Mouse (Mus musculus) mesoderm, embryonic 11.5 days (tissue): ENCODE measurements at regions not wholly inside any gene's neighbourhood (a gene's known extent, or its start where the extent isn't known, plus 50 kb on each side); places are given as distances from the start of the nearest gene placed in this dataset.

Experiments
- DNase-seq: peaks from one replicate; pipeline ENCODE4 v3.0.0-alpha.2; 2012; ENCODE audit warnings: low read depth, low spot score

DNA sequence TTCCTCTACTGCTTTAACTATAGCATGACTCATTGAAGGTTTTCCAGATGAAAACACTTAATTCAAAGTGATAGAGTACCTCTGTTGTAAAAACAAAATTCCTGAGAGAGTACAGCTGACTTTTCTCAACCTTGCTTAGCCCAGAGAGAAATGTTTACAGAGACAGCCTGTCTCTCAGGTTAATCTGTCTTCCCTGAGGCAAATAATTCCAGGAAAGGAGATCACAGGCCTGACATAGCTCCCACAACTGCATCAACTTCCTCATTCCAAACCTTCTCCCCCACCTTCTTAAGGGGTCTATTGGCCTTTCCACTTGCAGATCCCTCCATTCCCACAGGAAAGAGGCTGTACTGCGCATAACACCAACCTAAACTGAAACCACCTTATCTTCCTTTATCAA, 586.1 kb upstream of the Impad1 start:
- DNase-seq, result peak; percentile 14

DNA sequence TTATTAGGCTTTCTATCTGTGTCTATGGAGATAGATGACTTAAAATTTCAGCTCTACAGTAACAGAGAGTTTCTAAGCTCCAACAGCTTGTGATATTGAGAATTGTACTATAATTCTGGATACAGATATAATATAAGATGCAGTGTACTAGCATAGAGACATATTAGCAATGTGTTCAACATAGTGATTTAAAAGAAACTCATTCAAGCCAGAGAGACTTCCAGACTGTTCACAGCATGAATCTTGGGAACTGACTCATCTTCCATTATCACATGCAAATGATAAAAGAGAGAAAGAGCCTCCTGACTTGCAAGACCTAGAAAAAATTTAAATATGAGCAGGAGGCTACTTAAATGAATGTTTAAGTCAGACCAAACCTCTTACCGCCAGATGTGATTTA, 565.1 kb upstream of the Impad1 start:
- DNase-seq, result no peak

DNA sequence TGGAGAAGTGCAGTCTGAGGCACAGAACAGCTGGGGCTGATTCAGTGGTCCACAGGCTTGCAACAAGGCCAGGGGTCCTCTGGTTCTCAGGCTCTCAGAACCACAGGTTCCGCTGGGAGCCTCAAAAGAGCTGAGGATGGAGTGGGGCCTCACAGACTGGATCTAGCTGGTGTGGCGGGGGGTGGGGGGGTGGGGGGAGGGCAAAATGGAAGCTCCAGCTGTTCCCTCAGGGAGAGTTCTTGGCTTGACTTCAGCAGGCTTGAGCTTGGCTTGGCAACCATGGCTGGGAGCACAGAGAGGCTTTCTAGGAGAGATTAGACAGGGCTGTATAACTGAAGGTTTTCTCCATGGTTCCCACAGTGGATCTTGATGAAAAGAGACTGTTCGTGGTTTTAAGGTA, 553.1 kb upstream of the Impad1 start:
- DNase-seq, result no peak

DNA sequence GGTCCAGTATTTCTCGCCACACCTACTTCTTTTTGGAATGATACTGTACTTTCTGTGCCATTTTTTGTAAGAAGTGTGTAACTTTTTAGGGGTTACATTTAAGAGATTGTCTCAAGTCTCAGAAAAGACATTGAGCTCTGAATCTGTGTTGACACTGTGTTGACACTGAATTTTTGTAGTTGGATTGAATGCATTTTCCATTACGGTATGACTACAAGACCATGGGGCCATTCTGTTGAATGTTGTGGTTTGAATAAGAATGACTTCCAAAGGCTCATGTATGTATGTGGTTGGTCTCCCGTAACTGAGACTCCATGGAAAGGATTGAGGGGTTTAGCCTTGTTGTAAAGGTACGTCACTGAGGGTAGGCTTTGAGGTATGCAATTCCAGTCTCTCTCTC, 551.6 kb upstream of the Impad1 start:
- no peak for DNase-seq

DNA sequence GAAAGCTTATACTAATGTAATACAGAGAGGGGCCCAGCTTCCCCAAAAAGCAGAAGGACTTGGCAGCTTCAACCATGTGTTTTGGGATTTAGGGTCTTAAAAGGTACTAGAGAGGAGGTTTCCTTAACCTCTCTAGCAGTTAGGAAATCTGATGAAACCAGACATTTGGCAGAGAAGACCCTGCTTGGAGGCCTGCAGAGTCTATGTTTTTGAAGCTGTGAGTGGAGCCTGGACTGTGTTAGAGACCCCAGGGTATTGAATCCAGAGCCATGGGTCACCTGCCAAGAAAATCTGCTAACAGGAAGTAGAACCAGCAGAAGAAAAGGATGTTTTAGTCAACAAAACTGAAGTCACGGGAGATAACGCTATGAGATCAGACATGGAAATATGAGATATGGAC, 551.2 kb upstream of the Impad1 start:
- DNase-seq, result no peak

DNA sequence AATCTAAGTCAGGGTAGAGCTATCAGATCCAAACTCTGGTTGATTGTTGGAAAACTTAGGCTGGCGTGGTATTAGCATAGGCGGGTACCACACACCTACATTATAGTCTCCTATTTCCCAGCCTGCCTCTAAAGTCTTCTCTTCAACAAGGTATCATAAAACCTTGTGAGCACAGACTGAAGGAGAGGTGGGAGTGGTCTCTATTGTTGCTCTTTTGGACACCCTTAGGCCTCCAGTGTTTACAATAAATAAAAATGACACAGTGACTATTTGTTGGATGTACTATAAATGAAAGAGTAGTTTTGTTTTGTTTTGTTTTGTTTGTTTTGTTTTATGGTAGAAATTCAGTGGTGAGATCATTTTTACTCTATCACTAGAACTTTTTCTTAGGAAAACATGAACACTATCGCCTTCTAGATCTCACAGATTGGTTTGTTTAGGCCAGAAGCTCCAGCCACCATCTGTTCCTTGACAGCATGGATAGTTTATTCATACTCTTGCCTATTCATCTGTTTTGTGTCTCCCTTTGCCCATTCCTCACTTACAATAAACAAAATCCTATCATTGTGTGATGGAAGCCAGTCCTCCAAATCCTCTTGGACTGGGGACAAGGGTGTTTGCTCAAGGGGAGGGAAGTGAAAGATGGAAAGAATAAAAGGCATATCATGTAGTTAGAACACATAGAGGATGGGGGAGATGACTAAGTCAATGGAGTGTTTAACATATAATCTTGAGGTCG, 544.2 kb upstream of the Impad1 start:
- DNase-seq, result no peak

DNA sequence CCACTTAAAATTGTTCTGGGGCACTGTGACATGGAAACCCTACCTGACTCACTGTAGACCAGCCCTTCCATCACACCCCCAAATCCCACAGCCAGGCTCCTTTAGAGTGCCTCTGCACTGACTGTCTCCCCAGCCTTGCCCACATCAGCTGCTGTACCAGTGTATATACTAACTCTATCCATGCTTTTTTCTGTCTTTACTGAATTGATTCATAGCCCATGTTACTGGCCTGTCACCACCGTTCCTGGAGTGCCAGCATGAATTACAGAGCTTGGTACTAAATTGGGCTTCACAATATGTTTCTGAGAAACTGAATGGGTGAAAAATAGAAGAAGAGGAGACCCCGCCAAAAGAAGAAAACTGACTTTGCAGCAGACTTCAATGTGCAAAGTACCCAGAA, 541.9 kb upstream of the Impad1 start:
- DNase-seq, result no peak

DNA sequence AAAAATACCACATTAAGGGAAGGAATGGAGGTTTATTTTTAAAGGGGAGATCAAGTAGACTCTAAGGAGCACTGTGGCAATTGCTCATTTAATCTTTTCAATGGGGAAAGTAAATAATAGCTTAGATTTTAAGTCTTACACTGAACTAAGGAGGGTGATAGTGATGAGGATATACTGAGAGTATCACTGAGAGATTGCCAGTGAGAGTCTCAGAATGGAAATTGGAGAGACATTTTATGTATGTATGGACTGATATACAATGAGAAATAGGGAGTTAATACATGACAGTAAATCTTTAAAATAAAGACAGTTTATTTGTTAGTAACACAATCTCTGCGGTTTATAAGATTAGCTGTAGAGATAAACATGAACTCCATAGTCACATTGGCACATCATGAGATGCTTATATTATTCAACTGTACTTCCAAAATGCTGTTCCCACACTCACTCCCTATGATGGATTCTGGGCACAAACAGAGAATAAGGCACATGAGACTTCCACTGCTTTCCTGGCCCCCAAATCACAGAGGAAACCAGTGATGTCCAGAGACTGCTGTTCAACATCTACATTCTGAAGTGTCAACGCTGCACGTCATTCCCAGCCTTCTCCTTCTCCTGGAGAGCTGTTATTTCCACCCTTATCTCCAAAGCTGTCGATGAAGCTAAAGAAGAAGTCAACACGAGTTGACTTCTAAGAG, 535.5 kb upstream of the Impad1 start:
- DNase-seq, result no peak

DNA sequence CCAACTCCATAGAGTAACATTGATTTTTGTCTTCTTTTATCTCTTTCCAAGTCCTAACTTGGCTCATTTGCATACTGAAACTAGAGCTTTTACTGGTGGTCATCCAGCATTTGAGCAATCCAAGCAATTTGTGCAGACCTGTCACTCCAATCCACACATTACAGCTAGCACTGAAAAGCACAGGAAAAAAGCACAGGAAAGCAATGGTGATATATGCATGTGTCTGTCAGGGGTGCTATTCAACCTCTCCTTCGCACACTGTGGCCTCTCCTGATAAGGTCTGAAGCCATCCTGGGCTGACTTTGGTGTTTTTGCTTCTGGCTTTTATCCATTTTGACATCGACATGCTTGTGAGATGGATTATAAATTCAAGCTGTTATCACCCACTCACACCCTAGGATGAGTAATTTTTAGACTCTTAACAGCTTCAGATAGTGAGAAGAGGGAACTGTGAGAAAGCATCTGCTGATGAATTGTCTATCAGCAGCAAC, 534.1 kb upstream of the Impad1 start:
- peak; percentile 1 for DNase-seq

DNA sequence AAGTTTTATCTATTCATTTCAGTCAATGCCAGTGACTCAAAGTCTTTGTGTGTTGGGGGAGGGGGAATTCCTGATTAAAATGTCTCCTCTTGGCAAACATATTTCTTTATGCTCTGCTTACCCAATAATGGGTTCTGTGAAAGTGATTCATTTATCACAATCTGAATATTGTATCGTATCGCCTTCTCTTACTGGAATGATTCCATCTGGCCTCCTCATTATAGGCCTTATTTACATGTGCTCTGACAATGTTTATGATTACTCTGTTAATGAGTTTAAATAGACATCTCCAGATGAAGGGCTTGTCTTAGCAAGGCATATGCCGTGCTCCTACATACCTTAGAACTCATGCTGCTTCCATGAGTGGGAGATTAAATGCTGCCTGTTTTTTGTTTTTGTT, 508.3 kb upstream of the Impad1 start:
- no peak for DNase-seq

DNA sequence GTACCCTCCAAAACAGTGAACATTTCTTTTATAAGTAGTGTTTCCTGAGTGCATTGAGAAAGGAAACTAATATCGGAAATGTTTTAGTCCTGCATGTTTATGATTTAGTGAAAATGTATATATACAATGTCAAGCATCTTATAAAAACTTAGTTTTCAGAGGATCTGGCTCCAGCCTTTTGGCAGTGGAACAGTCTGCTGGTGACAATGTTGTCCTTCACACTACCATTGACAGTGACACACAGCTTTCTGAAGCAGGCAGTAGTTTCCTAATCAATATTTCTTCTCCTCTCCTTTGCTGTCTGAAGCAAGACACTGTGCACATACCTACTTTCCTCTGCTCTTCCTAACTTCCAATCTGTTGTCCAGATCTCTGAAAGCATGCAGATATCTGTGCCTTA, 507.9 kb upstream of the Impad1 start:
- DNase-seq, result no peak

DNA sequence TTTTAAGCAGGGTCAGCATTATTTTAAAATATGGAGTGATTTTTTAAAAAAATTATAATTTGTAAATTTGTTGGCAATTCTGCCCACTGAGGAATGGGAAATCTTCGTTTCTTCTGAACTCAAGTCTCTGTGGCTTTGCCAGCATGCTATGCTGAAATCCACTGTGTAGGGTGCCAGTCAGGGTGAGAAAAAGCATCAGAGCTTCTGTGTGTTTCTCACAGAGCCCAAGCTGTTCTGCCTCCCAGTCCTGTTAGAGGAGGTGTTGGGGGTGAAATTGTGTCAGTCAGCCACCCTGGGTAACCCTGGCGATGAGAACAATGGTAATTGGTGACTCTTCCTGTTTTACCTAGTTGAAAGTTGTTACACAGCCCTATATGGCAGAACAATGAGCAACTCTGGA, 506.1 kb upstream of the Impad1 start:
- DNase-seq, result no peak

DNA sequence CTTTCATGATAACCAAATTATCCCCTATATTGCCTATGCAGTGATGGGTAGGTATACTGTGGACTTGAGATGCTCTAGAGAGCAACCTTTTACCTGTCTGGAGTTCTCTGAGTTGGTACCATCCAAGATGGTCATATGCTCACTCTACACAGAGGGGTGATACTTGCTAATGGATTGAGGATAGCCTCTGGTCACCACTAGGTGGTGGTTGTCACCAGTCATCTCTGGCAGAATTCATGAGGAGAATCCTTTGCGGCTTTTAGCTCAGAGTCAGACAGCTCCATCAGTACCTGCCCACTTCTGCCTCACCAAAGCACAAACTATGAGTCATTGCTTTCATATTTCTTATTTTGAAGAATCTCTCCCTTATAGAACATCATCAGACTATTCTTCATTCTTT, 500.9 kb upstream of the Impad1 start:
- DNase-seq, result no peak

DNA sequence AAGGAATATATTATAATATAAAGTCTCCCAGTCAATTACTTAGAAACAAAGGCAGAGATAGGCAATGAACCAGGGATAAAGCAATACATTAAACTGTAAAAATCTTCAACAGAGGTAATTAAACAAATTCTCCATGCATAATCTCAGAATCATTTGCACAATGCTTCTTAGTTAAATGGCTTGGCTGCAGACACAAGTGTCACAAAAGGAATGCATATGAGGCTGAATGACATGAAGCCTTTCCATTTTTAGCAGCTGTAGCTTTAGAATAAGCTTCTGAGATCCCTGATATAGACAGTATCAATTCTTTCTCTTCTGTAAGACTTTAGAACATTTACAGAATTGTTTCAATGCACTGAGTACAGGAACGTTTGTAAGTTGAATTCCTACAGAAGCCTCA, 483.0 kb upstream of the Impad1 start:
- DNase-seq, result no peak
